ENCODE assay signal across 8 mouse cellular contexts in genomic region chr11:106488126-106488561, GRCm38 (mm10). TPM values are rescaled to one million over a fixed set of nuclear protein-coding genes. Genes with fewer than 3 reads are reported as not detected.
A peak's percentile ranks its signal among the peaks of the same experiment; 100 is the strongest.
DNase-seq lines count a peak whose midpoint lies in the region; ATAC-seq and TF ChIP-seq lines count a peak whose summit lies in the region.

No protein-coding gene starts in this region.

- ATAC-seq in heart, embryonic 12.5 days (ENCODE audit: insufficient number of reproducible peaks, low FRiP score) = peak; percentile 46
- 0 out of 2 replicates have a peak, but pooled peaks have one; percentile 12 for ATAC-seq in G1E (ENCODE audit: extremely low read depth, insufficient number of reproducible peaks, low FRiP score, poor library complexity, severe bottlenecking)
- peak; percentile 50 for ATAC-seq in granulocyte monocyte progenitor cell, adult 5-6 weeks (replicated peaks; ENCODE audit: poor library complexity, severe bottlenecking)

- H3K4me1 ChIP-seq in heart, embryonic 12.5 days (replicated peaks) = peaks cover 9% of the 10 kb centered on the region
- peaks cover 35% of the 10 kb centered on the region for H3K4me1 ChIP-seq in G1E (ENCODE audit: insufficient read depth, low read depth, low read length)

- 11% methylated on average over 17 of the region's 17 CpGs for WGBS in heart, embryonic 12.5 days
- 12% methylated on average over 17 of the region's 17 CpGs for WGBS in macrophage (ENCODE audit: missing documents)

- no peak for DNase-seq in heart, postnatal 36 days
- no peak for DNase-seq in G1E (ENCODE audit: low spot score)
- no peak for DNase-seq in c-Kit-positive CD71-positive TER-119-positive erythroid progenitor cells, embryonic 14.5 days (ENCODE audit: low spot score)
- DNase-seq in right cerebral cortex, adult 18-20 months = no peak
- DNase-seq in Muller cell, postnatal 12 days (ENCODE audit: inconsistent ontology term) = no peak

- H3K4me2 ChIP-seq in heart, embryonic 12.5 days = peak overlapping the region; percentile 88

- H3K27ac ChIP-seq in heart, embryonic 12.5 days (ENCODE audit: poor library complexity, severe bottlenecking) = no peak overlapping the region
- H3K27ac ChIP-seq in macrophage = peak overlapping the region; percentile 71

- 0 out of 2 replicates have a peak overlapping the region, but pooled peaks have one; percentile 21 for H3K9ac ChIP-seq in heart, embryonic 12.5 days

- peak overlapping the region; percentile 82 for H3K4me3 ChIP-seq in heart, embryonic 12.5 days
- H3K4me3 ChIP-seq in G1E (ENCODE audit: low read depth, low read length) (peak overlapping the region; percentile 90), macrophage (ENCODE audit: inconsistent target) (peak overlapping the region; percentile 18; the same call in 1 of the 2 replicates)

- intact Hi-C loops in heart, postnatal 36 days (cut with DNase I) = no loop called here

- no peaks in the 10 kb centered on the region for H3K36me3 ChIP-seq in heart, embryonic 12.5 days
- H3K36me3 ChIP-seq in G1E (replicated peaks) = peaks cover 5% of the 10 kb centered on the region
- H3K36me3 ChIP-seq in macrophage (ENCODE audit: inconsistent target) = no peaks in the 10 kb centered on the region

- H3K79me2 ChIP-seq in macrophage (ENCODE audit: inconsistent target) = peaks cover 39% of the 10 kb centered on the region

- H3K9me3 ChIP-seq in heart, embryonic 12.5 days (replicated peaks) = no peaks in the 10 kb centered on the region
- no peaks in the 10 kb centered on the region for H3K9me3 ChIP-seq in G1E (replicated peaks)

- TF ChIP-seq CTCF in G1E (IDR thresholded peaks at IDR 0.05; ENCODE audit: low read depth, low read length) = no peak

- H3K27me3 ChIP-seq in heart, embryonic 12.5 days (replicated peaks) = no peaks in the 10 kb centered on the region
- H3K27me3 ChIP-seq in G1E (ENCODE audit: insufficient read depth, low read length) = no peaks in the 10 kb centered on the region

RNA-seq across cellular contexts. Expression of gene Ern1, which starts 0.5 kb away (rescaled TPM):
- polyA plus RNA-seq in heart, embryonic 12.5 days (2016; fragmentation: Nextera tagmentation; extraction: Ambion mirVana) = 5.7 and 6.9 TPM in 2 replicates
- 10 to 100 TPM; 10.2 to 12.9 TPM for total RNA-seq in heart, postnatal 36 days (2021)
- 44.5 and 47.7 TPM in 2 replicates for total RNA-seq in G1E (2014; fragmentation: Nextera tagmentation)
- 11.5 and 14.9 TPM in 2 replicates for total RNA-seq in G1E (2017)
- polyA plus RNA-seq in G1E (2012) = 10.9 and 11.0 TPM in 2 replicates
- 81.3 and 84.3 TPM in 2 replicates for total RNA-seq in granulocyte monocyte progenitor cell, adult 5-6 weeks (2014; fragmentation: Nextera tagmentation)
- 63.3 and 67.0 TPM in 2 replicates for total RNA-seq in granulocyte monocyte progenitor cell, adult 5-6 weeks (2017)
- total RNA-seq in macrophage (2018; cell fraction: chromatin; rRNA removed) = 100 to 1,000 TPM; 107 to 506 (median 204) TPM
- 10 to 100 TPM; 25.3 to 66.2 (median 31.2) TPM for total RNA-seq in macrophage (2018; cell fraction: cytosol; rRNA removed)
- 100 to 1,000 TPM in 24 of 26 experiments, 10 to 100 TPM in 2; 74.2 to 310 (median 147) TPM for total RNA-seq in macrophage (2018; cell fraction: nucleus; rRNA removed)
- polyA plus RNA-seq in macrophage (2018) = 17.0 to 28.6 TPM (median 18.0 TPM) in 3 replicates

Comparison
In these comparisons a context has a peak if more than half of its experiments do, and no peak if none do; other contexts are left out.
1. H3K4me3 ChIP-seq: peak in every context shown above with its lines; median percentile 90 in G1E; 82 in heart, embryonic 12.5 days; 18 in macrophage.